Mouse (Mus musculus) mouse trophoblast stem cell (cell line): Measurements from ENCODE around the gene Tnxb.

ENCODE experiments used
- in situ Hi-C, 2 experiments: fragments of 300-500 bp; cut with MseI, MboI; formaldehyde crosslinking; loops; 2 replicates in 1 of 2; 3 replicates in 1 of 2; pipeline ENCODE4 v1.15.1; 2025

Tnxb gene

GRCm38 (mm10) chr17:34643379-34643778, 27.0 kb upstream of the Tnxb start:
- in situ Hi-C loops, result no loop called here

GRCm38 (mm10) chr17:34643944-34644343, 26.4 kb upstream of the Tnxb start:
- in situ Hi-C loops, result no loop called here

GRCm38 (mm10) chr17:34644608-34645007, 25.7 kb upstream of the Tnxb start, which contains the start of gene Fkbpl:
Fkbpl (plus strand) TSS chr17:34644764.
- in situ Hi-C loops, result no loop called here

- in situ Hi-C loops, result no loop called here
Observed at GRCm38 (mm10) chr17:34645256-34645829, 25.0 kb upstream of the Tnxb start.

GRCm38 (mm10) chr17:34645831-34646511, 24.4 kb upstream of the Tnxb start:
- in situ Hi-C loops, result no loop called here

GRCm38 (mm10) chr17:34646906-34647787, 23.2 kb upstream of the Tnxb start, which contains the start of gene Atf6b:
Atf6b (plus strand) TSS chr17:34647146.
- in situ Hi-C loops, result no loop called here

GRCm38 (mm10) chr17:34648141-34648890, 22.0 kb upstream of the Tnxb start:
- in situ Hi-C loops, result no loop called here

GRCm38 (mm10) chr17:34649106-34649864, 21.1 kb upstream of the Tnxb start:
- in situ Hi-C loops, result no loop called here

GRCm38 (mm10) chr17:34650781-34651180, 19.6 kb upstream of the Tnxb start:
- in situ Hi-C loops, result no loop called here

GRCm38 (mm10) chr17:34651507-34652221, 18.7 kb upstream of the Tnxb start:
- in situ Hi-C loops, result no loop called here

- in situ Hi-C loops, result no loop called here
Observed at GRCm38 (mm10) chr17:34652546-34652945, 17.8 kb upstream of the Tnxb start.

GRCm38 (mm10) chr17:34652985-34653384, 17.4 kb upstream of the Tnxb start:
- in situ Hi-C loops, result no loop called here

- in situ Hi-C loops, result no loop called here
Observed at GRCm38 (mm10) chr17:34653746-34654285, 16.5 kb upstream of the Tnxb start.

- in situ Hi-C loops, result no loop called here
Observed at GRCm38 (mm10) chr17:34654392-34654791, 15.9 kb upstream of the Tnxb start.

- in situ Hi-C loops, result no loop called here
Observed at GRCm38 (mm10) chr17:34655160-34655559, 15.2 kb upstream of the Tnxb start.

- in situ Hi-C loops, result no loop called here
Observed at GRCm38 (mm10) chr17:34655581-34655991, 14.7 kb upstream of the Tnxb start.

- in situ Hi-C loops, result no loop called here
Observed at GRCm38 (mm10) chr17:34656666-34657065, 13.7 kb upstream of the Tnxb start.

- in situ Hi-C loops, result no loop called here
Observed at GRCm38 (mm10) chr17:34657271-34657670, 13.1 kb upstream of the Tnxb start.

- in situ Hi-C loops, result no loop called here
Observed at GRCm38 (mm10) chr17:34658145-34658544, 12.2 kb upstream of the Tnxb start.

- in situ Hi-C loops, result no loop called here
Observed at GRCm38 (mm10) chr17:34658591-34658990, 11.7 kb upstream of the Tnxb start.
